Mouse (Mus musculus): ENCODE measurements at regions not wholly inside any gene's neighbourhood (a gene's known extent, or its start where the extent isn't known, plus 50 kb on each side); places are given as distances from the start of the nearest gene placed in this dataset.

DNA sequence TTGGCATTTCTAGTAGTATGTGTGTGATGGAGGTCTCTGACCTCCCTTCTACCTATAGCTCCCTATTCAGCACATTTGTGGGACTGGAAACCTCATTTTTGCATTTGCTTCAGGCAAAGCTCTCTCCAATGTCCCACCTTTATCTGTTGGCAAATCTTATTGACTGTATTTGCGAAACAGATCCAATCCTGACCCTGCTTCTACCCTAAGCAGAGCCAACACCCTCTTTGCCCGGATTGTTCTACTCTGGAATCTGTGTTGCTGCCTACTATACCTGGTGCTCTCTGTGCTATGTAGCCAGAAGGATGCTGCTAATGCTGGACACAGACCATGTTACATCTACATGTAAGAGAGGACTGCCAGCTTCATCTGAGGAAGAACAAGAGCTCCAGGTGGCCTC is 133.3 kb upstream of the Irf2bp2 start:
- no peaks in the 10 kb centered on the region for H3K27me3 ChIP-seq (ENCODE audit: control insufficient read depth, insufficient read depth, low read length, poor library complexity, severe bottlenecking)
- DNase-seq (ENCODE audit: low read depth, low spot score): no peak
- H3K36me3 ChIP-seq (ENCODE audit: control insufficient read depth, insufficient read depth, low read length, poor library complexity, severe bottlenecking): no peaks in the 10 kb centered on the region

- no peaks in the 10 kb centered on the region for H3K27me3 ChIP-seq (ENCODE audit: control insufficient read depth, insufficient read depth, low read length, poor library complexity, severe bottlenecking)
- no peaks in the 10 kb centered on the region for H3K36me3 ChIP-seq (ENCODE audit: control insufficient read depth, insufficient read depth, low read length, poor library complexity, severe bottlenecking)
- DNase-seq (ENCODE audit: low read depth, low spot score): no peak
Observed at GRCm38 (mm10) chr8:126723259-126724122, 129.7 kb upstream of the Irf2bp2 start.

- no peaks in the 10 kb centered on the region for H3K36me3 ChIP-seq (ENCODE audit: control insufficient read depth, insufficient read depth, low read length, poor library complexity, severe bottlenecking)
- H3K27me3 ChIP-seq (ENCODE audit: control insufficient read depth, insufficient read depth, low read length, poor library complexity, severe bottlenecking): no peaks in the 10 kb centered on the region
- peak; percentile 68 for DNase-seq (ENCODE audit: low read depth, low spot score)
Observed at GRCm38 (mm10) chr8:126721621-126722020, 127.8 kb upstream of the Irf2bp2 start.

DNA sequence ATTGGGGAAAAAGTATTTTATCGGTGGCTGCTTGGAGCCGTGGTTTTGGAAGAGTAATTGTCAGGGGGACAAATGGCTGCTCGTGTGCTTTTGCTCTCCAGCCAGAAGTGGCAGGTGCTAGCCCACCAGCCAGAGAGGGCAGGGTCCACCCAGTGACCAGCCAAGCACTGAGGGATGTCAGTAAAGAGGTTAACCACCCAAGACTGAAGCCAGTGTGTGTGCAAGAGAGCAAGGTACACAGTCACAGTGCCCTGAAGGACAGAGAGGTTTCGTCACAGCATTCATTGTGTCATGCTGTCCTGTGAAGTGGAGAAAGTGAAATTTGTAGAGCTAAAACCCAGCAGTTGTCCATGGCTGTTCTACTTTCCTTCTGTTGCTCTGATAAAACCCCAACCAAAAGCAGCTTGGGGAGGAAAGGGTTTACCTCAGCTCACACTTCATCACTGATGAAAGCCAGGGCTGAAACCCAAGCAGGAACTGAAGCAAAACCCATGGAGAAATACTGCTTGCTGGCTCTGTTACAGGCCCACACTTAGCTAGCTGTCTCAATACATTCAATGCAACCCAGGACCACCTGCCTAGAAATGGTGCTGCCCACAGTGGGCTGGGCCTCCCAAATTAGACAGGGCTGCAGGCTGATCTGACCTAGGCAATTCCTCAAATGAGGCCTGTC is 126.8 kb upstream of the Irf2bp2 start:
- Histone ChIP-seq H3K36me3 (ENCODE audit: control insufficient read depth, insufficient read depth, low read length, poor library complexity, severe bottlenecking) (no peaks in the 10 kb centered on the region), H3K27me3 (ENCODE audit: control insufficient read depth, insufficient read depth, low read length, poor library complexity, severe bottlenecking) (no peaks in the 10 kb centered on the region)
- DNase-seq (ENCODE audit: low read depth, low spot score): no peak

DNA sequence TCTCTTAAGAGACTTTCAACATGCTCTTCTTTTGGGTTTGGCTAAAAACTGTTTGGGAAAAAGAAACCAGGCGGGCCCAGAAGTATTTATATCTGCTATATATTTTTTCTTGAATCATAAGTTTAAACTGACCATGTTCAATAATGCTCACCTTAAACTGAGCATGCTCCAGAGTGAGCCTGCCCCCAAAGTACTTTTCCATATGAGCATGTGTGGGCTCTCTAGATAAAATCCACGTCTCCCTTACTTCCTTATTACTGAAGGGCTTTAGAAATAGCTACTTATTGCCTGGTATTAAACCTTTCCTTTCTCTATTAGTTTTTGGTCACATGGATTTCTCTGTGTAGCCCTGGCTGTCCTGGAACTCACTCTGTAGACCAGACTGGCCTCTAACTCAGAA is 126.0 kb upstream of the Irf2bp2 start:
- Histone ChIP-seq H3K36me3 (ENCODE audit: control insufficient read depth, insufficient read depth, low read length, poor library complexity, severe bottlenecking) (no peaks in the 10 kb centered on the region), H3K27me3 (ENCODE audit: control insufficient read depth, insufficient read depth, low read length, poor library complexity, severe bottlenecking) (no peaks in the 10 kb centered on the region)
- DNase-seq (ENCODE audit: low read depth, low spot score): no peak

DNA sequence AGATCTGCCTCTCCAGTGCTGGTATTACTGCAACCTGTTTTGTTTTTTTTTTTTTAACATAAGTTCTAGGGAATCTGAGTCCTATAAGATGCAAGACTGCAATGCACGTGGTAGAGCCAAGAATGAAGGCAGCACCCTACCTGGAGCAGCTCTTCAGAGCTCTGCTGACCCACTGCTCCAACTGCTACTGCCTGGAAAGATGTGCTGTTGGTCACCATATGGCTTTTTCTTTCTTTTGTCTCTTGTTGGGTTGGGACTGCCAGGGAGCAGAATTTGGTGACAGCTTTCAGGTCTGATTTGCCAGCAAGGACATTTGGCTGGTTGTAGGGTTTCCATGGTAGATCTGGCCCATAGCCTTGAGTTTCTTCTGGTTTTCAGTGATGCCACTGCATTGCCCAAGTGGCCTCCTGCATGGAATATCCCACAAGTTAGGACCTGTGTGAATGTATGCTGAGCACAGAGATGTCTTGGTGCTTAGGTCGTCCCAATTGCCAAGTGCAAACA is 123.9 kb upstream of the Irf2bp2 start:
- no peaks in the 10 kb centered on the region for H3K27me3 ChIP-seq (ENCODE audit: control insufficient read depth, insufficient read depth, low read length, poor library complexity, severe bottlenecking)
- H3K36me3 ChIP-seq (ENCODE audit: control insufficient read depth, insufficient read depth, low read length, poor library complexity, severe bottlenecking): no peaks in the 10 kb centered on the region
- no peak for DNase-seq (ENCODE audit: low read depth, low spot score)

- no peaks in the 10 kb centered on the region for H3K36me3 ChIP-seq (ENCODE audit: control insufficient read depth, insufficient read depth, low read length, poor library complexity, severe bottlenecking)
- no peaks in the 10 kb centered on the region for H3K27me3 ChIP-seq (ENCODE audit: control insufficient read depth, insufficient read depth, low read length, poor library complexity, severe bottlenecking)
- DNase-seq (ENCODE audit: low read depth, low spot score): no peak
Observed at GRCm38 (mm10) chr8:126715666-126716065, 121.9 kb upstream of the Irf2bp2 start.

- DNase-seq (ENCODE audit: low read depth, low spot score): no peak
- Histone ChIP-seq H3K27me3 (ENCODE audit: control insufficient read depth, insufficient read depth, low read length, poor library complexity, severe bottlenecking) (no peaks in the 10 kb centered on the region), H3K36me3 (ENCODE audit: control insufficient read depth, insufficient read depth, low read length, poor library complexity, severe bottlenecking) (no peaks in the 10 kb centered on the region)
Observed at GRCm38 (mm10) chr8:126713602-126714145, 119.9 kb upstream of the Irf2bp2 start.

- DNase-seq (ENCODE audit: low read depth, low spot score): no peak
- Histone ChIP-seq H3K27me3 (ENCODE audit: control insufficient read depth, insufficient read depth, low read length, poor library complexity, severe bottlenecking) (no peaks in the 10 kb centered on the region), H3K36me3 (ENCODE audit: control insufficient read depth, insufficient read depth, low read length, poor library complexity, severe bottlenecking) (no peaks in the 10 kb centered on the region)
Observed at GRCm38 (mm10) chr8:126713181-126713580, 119.4 kb upstream of the Irf2bp2 start.

DNA sequence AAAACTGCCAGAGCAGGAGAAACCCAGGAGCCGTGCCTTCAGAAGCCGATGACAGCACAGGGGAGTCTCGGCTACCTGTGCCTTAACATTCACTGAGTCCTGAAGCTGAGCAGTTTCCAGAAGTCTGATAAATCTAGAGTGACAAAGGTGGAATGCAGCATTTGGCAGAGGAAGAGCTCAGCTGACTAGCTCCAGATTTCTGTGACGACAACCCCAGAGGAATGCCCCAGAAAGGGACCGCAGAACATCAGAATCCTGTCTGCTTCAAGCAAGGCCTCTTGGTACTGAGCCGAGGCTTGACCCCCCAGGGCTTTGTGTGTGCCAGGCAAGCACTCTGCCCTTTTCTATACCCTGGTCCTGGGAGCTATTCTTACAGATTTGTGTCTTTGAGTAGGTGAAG is 119.0 kb upstream of the Irf2bp2 start:
- Histone ChIP-seq H3K36me3 (ENCODE audit: control insufficient read depth, insufficient read depth, low read length, poor library complexity, severe bottlenecking) (no peaks in the 10 kb centered on the region), H3K27me3 (ENCODE audit: control insufficient read depth, insufficient read depth, low read length, poor library complexity, severe bottlenecking) (no peaks in the 10 kb centered on the region)
- DNase-seq (ENCODE audit: low read depth, low spot score): no peak

GRCm38 (mm10) chr8:126708956-126709355 is 115.2 kb upstream of the Irf2bp2 start:
- H3K36me3 ChIP-seq (ENCODE audit: control insufficient read depth, insufficient read depth, low read length, poor library complexity, severe bottlenecking): no peaks in the 10 kb centered on the region
- peak; percentile 15 for DNase-seq (ENCODE audit: low read depth, low spot score)

DNA sequence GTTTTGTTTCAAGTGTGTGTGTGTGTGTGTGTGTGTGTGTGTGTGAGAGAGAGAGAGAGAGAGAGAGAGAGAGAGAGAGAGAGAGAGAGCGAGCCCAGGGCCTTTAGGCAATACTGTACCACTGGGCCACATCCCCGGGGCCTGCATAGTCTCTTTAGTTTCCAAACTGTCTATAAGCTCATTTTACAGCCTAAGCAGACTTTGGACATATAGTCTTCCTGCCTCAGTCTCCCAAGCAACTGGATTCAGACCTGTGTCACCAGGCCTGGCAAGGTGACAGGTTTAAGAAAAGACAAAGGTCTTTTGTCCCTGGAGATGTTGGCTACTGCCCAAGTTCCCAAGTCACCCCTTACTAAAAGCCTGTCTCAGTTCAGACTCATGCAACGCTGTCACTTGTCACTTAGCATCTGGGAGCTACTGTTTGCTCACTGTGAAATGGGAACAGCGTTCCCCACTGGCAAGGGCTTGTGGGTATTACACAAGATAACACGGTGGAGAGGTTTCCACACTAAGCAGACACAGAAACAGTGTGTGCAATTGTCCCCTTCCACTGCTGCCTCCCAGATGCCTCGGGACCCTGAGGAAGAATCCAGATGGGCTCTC is 113.6 kb upstream of the Irf2bp2 start:
- Histone ChIP-seq H3K36me3 (ENCODE audit: control insufficient read depth, insufficient read depth, low read length, poor library complexity, severe bottlenecking) (no peaks in the 10 kb centered on the region), H3K27me3 (ENCODE audit: control insufficient read depth, insufficient read depth, low read length, poor library complexity, severe bottlenecking) (no peaks in the 10 kb centered on the region)
- DNase-seq (ENCODE audit: low read depth, low spot score): no peak

More at GRCm38 (mm10) chr8:126708956-126709355, 115.2 kb upstream of the Irf2bp2 start:
- H3K27me3 ChIP-seq (ENCODE audit: control insufficient read depth, insufficient read depth, low read length, poor library complexity, severe bottlenecking): no peaks in the 10 kb centered on the region

DNA sequence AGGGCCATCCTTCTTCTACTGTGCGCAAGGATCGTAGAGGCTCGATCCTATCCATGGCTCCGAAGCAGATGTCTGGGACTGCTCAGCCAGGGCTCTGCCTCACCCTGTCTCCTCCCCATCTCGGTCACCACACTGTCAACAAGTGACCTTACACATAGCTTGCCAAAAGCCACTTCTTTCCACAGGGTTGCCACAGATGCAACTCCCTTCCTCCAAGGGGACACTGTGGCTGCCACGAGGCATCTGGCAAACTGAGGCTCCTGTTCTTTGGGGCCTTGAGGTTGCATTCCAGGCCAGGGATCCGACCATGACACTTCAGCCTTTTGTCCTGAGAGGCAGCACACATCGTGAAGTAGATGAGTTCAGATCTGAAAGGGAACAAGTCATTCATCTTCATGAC is 112.5 kb upstream of the Irf2bp2 start:
- Histone ChIP-seq H3K27me3 (ENCODE audit: control insufficient read depth, insufficient read depth, low read length, poor library complexity, severe bottlenecking) (no peaks in the 10 kb centered on the region), H3K36me3 (ENCODE audit: control insufficient read depth, insufficient read depth, low read length, poor library complexity, severe bottlenecking) (no peaks in the 10 kb centered on the region)
- DNase-seq (ENCODE audit: low read depth, low spot score): no peak

DNA sequence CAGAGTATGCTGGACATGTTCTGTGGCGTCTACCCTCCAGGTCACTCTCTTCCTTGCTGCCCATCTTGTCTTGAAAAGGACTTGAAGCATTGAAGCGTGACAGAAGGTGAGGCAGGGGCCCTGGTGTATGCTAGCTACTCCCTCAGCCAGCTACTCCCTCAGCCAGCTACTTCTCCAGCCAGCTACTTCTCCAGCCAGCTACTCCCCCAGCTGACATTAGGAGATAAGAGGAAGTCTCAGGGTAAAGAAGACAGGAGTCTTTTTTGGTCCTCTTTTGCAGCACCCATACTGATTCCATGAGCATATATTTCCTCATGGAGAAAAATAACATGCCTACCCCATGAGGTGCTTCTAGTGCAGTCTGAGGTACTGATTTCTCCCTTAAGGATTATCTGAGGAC is 111.6 kb upstream of the Irf2bp2 start:
- peak; percentile 36 for DNase-seq (ENCODE audit: low read depth, low spot score)
- no peaks in the 10 kb centered on the region for H3K27me3 ChIP-seq (ENCODE audit: control insufficient read depth, insufficient read depth, low read length, poor library complexity, severe bottlenecking)
- H3K36me3 ChIP-seq (ENCODE audit: control insufficient read depth, insufficient read depth, low read length, poor library complexity, severe bottlenecking): no peaks in the 10 kb centered on the region

- Histone ChIP-seq H3K27me3 (ENCODE audit: control insufficient read depth, insufficient read depth, low read length, poor library complexity, severe bottlenecking) (no peaks in the 10 kb centered on the region), H3K36me3 (ENCODE audit: control insufficient read depth, insufficient read depth, low read length, poor library complexity, severe bottlenecking) (no peaks in the 10 kb centered on the region)
- no peak for DNase-seq (ENCODE audit: low read depth, low spot score)
Observed at GRCm38 (mm10) chr8:126704706-126705105, 110.9 kb upstream of the Irf2bp2 start.

All from splenic B cell, adult 2 months (primary cell).